Mouse (Mus musculus): ENCODE results near the gene Celf5. TPM values are rescaled to one million over a fixed set of nuclear protein-coding genes. Genes with fewer than 3 reads are reported as not detected.
A peak's percentile ranks its signal among the peaks of the same experiment; 100 is the strongest.

Celf5 gene
- total RNA-seq, 2 experiments from 2014 or later: 268 TPM

- no peak for DNase-seq (ENCODE audit: low spot score in 2 of 2)
Observed at GRCm38 (mm10) chr10:81418216-81419070, 64.1 kb downstream of the Celf5 start.

GRCm38 (mm10) chr10:81417227-81418215 is 65.0 kb downstream of the Celf5 start:
- DNase-seq (ENCODE audit: low spot score in 2 of 2): no peak

- peak; percentile 85 to 87 for DNase-seq (ENCODE audit: low spot score in 2 of 2)
Observed at GRCm38 (mm10) chr10:81416581-81417226, 65.8 kb downstream of the Celf5 start.

- no peak for DNase-seq (ENCODE audit: low spot score in 2 of 2)
Observed at GRCm38 (mm10) chr10:81415549-81416310, 66.8 kb downstream of the Celf5 start.

GRCm38 (mm10) chr10:81415146-81415545 is 67.4 kb downstream of the Celf5 start:
- DNase-seq (ENCODE audit: low spot score in 2 of 2): no peak

- DNase-seq (ENCODE audit: low spot score in 2 of 2): no peak
Observed at GRCm38 (mm10) chr10:81414682-81415081, 67.8 kb downstream of the Celf5 start.

GRCm38 (mm10) chr10:81413310-81414261 is 68.9 kb downstream of the Celf5 start:
- peak; percentile 73 to 86 for DNase-seq (ENCODE audit: low spot score in 2 of 2)

- DNase-seq (ENCODE audit: low spot score in 2 of 2): no peak
Observed at GRCm38 (mm10) chr10:81412586-81413309, 69.8 kb downstream of the Celf5 start.

GRCm38 (mm10) chr10:81411471-81412400 is 70.8 kb downstream of the Celf5 start:
- peak in 1 of 2 experiments; percentile 71 for DNase-seq (ENCODE audit: low spot score in 2 of 2)

- no peak for DNase-seq (ENCODE audit: low spot score in 2 of 2)
Observed at GRCm38 (mm10) chr10:81410981-81411380, 71.5 kb downstream of the Celf5 start.

- DNase-seq (ENCODE audit: low spot score in 2 of 2): no peak
Observed at GRCm38 (mm10) chr10:81410350-81410749, 72.2 kb downstream of the Celf5 start.

GRCm38 (mm10) chr10:81409330-81409729 is 73.2 kb downstream of the Celf5 start:
- DNase-seq (ENCODE audit: low spot score in 2 of 2): no peak

Small RNA genes lying within 50 kb of the gene (microRNA-seq; reads per million reads assigned to microRNA genes)
- 0 reads per million in 2 experiments for gene Gm25595
- gene Mir1191b: 0 reads per million in 2 experiments

Other genes with a start within 250 kb of the Celf5 start
- gene Zfr2, start 249.6 kb downstream of the Celf5 start, total RNA-seq (2021): 10 to 100 TPM; 57.6 to 63.6 TPM
- 100 to 1,000 TPM; 204 to 214 TPM for gene Matk, start 229.8 kb downstream of the Celf5 start, total RNA-seq (2021)
- 10 to 100 TPM; 36.9 to 40.4 TPM for gene Mrpl54, start 215.8 kb downstream of the Celf5 start, total RNA-seq (2021)
- gene Apba3, start 215.7 kb downstream of the Celf5 start, total RNA-seq (2021): 10 to 100 TPM; 39.3 to 40.9 TPM
- gene Tjp3, start 191.1 kb downstream of the Celf5 start, total RNA-seq (2021): 1 to 10 TPM in 1 of 2 experiments, under 1 TPM in 1; 0.62 to 1.7 TPM
- 100 to 1,000 TPM; 303 to 304 TPM for gene Pip5k1c, start 189.7 kb downstream of the Celf5 start, total RNA-seq (2021)
- gene Cactin, start 161.6 kb downstream of the Celf5 start, total RNA-seq (2021): 10 to 100 TPM; 31.1 to 31.2 TPM
- gene Tbxa2r, start 154.0 kb downstream of the Celf5 start, total RNA-seq (2021): 1 to 10 TPM in 1 of 2 experiments, under 1 TPM in 1; 0.74 to 1.0 TPM
- gene Gipc3, start 139.4 kb downstream of the Celf5 start, total RNA-seq (2021): 1 to 10 TPM; 1.8 TPM
- 10 to 100 TPM; 32.4 to 37.0 TPM for gene Hmg20b, start 132.2 kb downstream of the Celf5 start, total RNA-seq (2021)
- gene Mfsd12, start 125.2 kb downstream of the Celf5 start, total RNA-seq (2021): 10 to 100 TPM; 42.2 to 44.4 TPM
- 1 to 10 TPM; 1.6 to 2.0 TPM for gene 4930404N11Rik, start 116.9 kb downstream of the Celf5 start, total RNA-seq (2021)
- gene Fzr1, start 104.2 kb downstream of the Celf5 start, total RNA-seq (2021): 10 to 100 TPM; 70.8 to 72.5 TPM
- 10 to 100 TPM; 82.0 to 82.9 TPM for gene Dohh, start 98.3 kb downstream of the Celf5 start, total RNA-seq (2021)
- 1 to 10 TPM; 4.1 to 4.8 TPM for gene Gm48551, start 98.2 kb downstream of the Celf5 start, total RNA-seq (2021)
- gene Gm48552, start 93.7 kb downstream of the Celf5 start, total RNA-seq (2021): 1 to 10 TPM; 4.2 to 6.9 TPM
- 1 to 10 TPM; 1.8 to 2.4 TPM for gene Smim24, start 89.7 kb downstream of the Celf5 start, total RNA-seq (2021)
- 10 to 100 TPM; 54.2 to 54.7 TPM for gene Nfic, start 27.1 kb downstream of the Celf5 start, total RNA-seq (2021)
- 10 to 100 TPM; 77.5 to 87.4 TPM for gene Ncln, start 13.7 kb upstream of the Celf5 start, total RNA-seq (2021)
- under 1 TPM; 0.53 to 0.94 TPM for gene S1pr4, start 17.4 kb upstream of the Celf5 start, total RNA-seq (2021)
- gene Gna15, start 41.5 kb upstream of the Celf5 start, total RNA-seq (2021): 1 to 10 TPM; 3.9 to 4.4 TPM
- 100 to 1,000 TPM; 124 to 126 TPM for gene Gna11, start 62.5 kb upstream of the Celf5 start, total RNA-seq (2021)
- 100 to 1,000 TPM; 765 to 778 TPM for gene Aes, start 76.8 kb upstream of the Celf5 start, total RNA-seq (2021)
- 10 to 100 TPM; 31.6 to 31.8 TPM for gene Tle2, start 91.9 kb upstream of the Celf5 start, total RNA-seq (2021)
- 1 to 10 TPM; 2.6 to 4.1 TPM for gene Tle6, start 118.4 kb upstream of the Celf5 start, total RNA-seq (2021)
- 1 to 10 TPM; 3.6 to 3.8 TPM for gene BC025920, start 123.6 kb upstream of the Celf5 start, total RNA-seq (2021)
- gene Sirt6, start 145.1 kb upstream of the Celf5 start, total RNA-seq (2021): 10 to 100 TPM; 24.8 to 26.7 TPM
- gene Ankrd24, start 145.8 kb upstream of the Celf5 start, total RNA-seq (2021): 10 to 100 TPM; 36.9 to 37.8 TPM
- 1 to 10 TPM; 3.5 to 3.8 TPM for gene Gm10778, start 166.3 kb upstream of the Celf5 start, total RNA-seq (2021)
- gene Zfp433, start 222.1 kb upstream of the Celf5 start, total RNA-seq (2021): 10 to 100 TPM in 1 of 2 experiments, 1 to 10 TPM in 1; 8.9 to 10.9 TPM

All from layer of hippocampus, adult 18-20 months (tissue).